Mouse (Mus musculus): ENCODE results near the gene Fgf3. TPM values are rescaled to one million over a fixed set of nuclear protein-coding genes. Genes with fewer than 3 reads are reported as not detected.

Fgf3 gene
- polyA plus RNA-seq, 1 experiment from 2014 or later, result 16.7 TPM

DNA sequence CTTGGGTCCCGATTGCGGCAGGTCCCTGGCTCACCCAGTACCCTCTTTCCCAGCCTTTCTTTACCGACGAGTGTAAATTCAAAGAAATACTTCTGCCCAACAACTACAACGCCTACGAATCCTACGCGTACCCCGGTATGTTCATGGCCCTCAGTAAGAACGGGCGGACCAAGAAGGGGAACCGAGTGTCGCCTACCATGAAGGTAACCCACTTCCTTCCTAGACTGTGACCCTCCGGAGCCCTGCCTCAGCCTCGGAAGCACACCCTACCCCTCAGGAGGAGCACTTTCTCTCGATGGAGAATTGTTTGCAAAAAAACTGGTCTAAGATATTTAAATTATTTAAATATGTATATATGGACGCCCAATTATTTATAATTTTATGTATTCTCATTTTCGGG, 24.8 kb downstream of the Fgf3 start:
- peaks cover 11% of the 10 kb centered on the region; the same call in 1 of the 2 replicates for H3K4me1 ChIP-seq (ENCODE audit: control insufficient read depth, insufficient read depth, low read length)
- ATAC-seq (ENCODE audit: low FRiP score, low TSS enrichment) (no peak), DNase-seq (no peak)
- no peak overlapping the region for H3K4me2 ChIP-seq (ENCODE audit: low read length)
- H3K27me3 ChIP-seq (ENCODE audit: control insufficient read depth, insufficient read depth, low read length), result peaks cover 64% of the 10 kb centered on the region
- H3K4me3 ChIP-seq (replicated peaks; ENCODE audit: low read depth, low read length), result no peak overlapping the region
- no peak overlapping the region for H3K27ac ChIP-seq (replicated peaks; ENCODE audit: low read depth, low read length)
- no peaks in the 10 kb centered on the region for H3K9me3 ChIP-seq (ENCODE audit: control insufficient read depth, low read length)
- WGBS, result 3% methylated on average over 18 of the region's 18 CpGs
- H3K9ac ChIP-seq (replicated peaks; ENCODE audit: low read length), result no peak overlapping the region
- H3K36me3 ChIP-seq (ENCODE audit: control insufficient read depth, insufficient read depth, low read length), result no peaks in the 10 kb centered on the region

DNA sequence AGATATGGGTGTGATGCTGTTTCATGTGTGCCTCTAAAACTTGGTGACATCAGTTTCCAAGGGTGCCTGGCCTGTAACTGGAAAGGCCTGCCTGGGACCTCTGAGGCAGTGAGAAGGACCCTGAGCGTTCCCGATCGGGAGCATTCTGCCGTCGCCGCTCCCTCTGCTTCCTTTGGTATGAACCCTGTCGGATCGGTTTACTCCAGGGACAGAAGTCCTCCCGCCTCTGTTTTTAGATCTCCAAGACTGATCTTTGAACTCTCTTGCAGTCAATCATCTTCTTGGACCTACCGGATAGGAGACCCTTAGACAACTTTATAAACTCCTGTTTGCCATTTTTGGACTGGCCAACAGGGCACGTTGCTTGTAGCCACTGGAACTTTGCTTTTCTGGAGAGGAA, 25.3 kb downstream of the Fgf3 start:
- no peak overlapping the region for H3K9ac ChIP-seq (replicated peaks; ENCODE audit: low read length)
- H3K27me3 ChIP-seq (ENCODE audit: control insufficient read depth, insufficient read depth, low read length), result peaks cover 64% of the 10 kb centered on the region
- no peaks in the 10 kb centered on the region for H3K36me3 ChIP-seq (ENCODE audit: control insufficient read depth, insufficient read depth, low read length)
- DNase-seq, result no peak
- ATAC-seq (ENCODE audit: low FRiP score, low TSS enrichment), result no peak
- H3K4me3 ChIP-seq (replicated peaks; ENCODE audit: low read depth, low read length), result no peak overlapping the region
- no peak overlapping the region for H3K27ac ChIP-seq (replicated peaks; ENCODE audit: low read depth, low read length)
- no peaks in the 10 kb centered on the region for H3K9me3 ChIP-seq (ENCODE audit: control insufficient read depth, low read length)
- 4% methylated on average over 11 of the region's 11 CpGs for WGBS
- H3K4me2 ChIP-seq (ENCODE audit: low read length), result no peak overlapping the region
- peaks cover 11% of the 10 kb centered on the region; the same call in 1 of the 2 replicates for H3K4me1 ChIP-seq (ENCODE audit: control insufficient read depth, insufficient read depth, low read length)

DNA sequence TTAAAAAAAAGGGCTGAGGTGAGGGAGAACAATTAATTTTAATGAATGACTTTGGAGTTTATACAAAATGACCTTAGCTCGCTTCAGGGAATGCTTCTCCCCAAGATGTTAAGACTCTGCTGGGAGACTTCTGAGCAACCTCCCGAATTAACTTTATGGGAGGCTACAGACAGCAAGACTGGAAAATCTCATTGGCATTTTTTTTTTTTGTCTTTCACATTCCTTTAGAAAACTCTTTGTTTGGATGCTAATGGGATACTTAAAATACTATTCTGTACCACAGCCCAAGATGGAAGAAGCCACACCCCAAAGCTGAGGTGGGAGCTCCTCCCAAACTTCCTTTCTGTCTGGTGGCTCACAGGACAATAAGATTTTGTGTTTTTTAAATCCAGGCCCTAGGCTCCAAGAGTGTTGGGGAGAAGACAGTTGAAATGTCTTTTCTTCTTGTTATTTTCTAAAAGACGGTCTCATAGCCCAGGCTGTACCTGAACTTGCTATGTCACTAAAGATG, 26.3 kb downstream of the Fgf3 start:
- H3K27ac ChIP-seq (replicated peaks; ENCODE audit: low read depth, low read length), result no peak overlapping the region
- H3K9ac ChIP-seq (replicated peaks; ENCODE audit: low read length), result no peak overlapping the region
- ATAC-seq (ENCODE audit: low FRiP score, low TSS enrichment), result no peak
- peaks cover 64% of the 10 kb centered on the region for H3K27me3 ChIP-seq (ENCODE audit: control insufficient read depth, insufficient read depth, low read length)
- H3K4me3 ChIP-seq (replicated peaks; ENCODE audit: low read depth, low read length), result no peak overlapping the region
- no peaks in the 10 kb centered on the region for H3K9me3 ChIP-seq (ENCODE audit: control insufficient read depth, low read length)
- H3K4me1 ChIP-seq (ENCODE audit: control insufficient read depth, insufficient read depth, low read length), result peaks cover 11% of the 10 kb centered on the region; the same call in 1 of the 2 replicates
- H3K36me3 ChIP-seq (ENCODE audit: control insufficient read depth, insufficient read depth, low read length), result no peaks in the 10 kb centered on the region
- H3K4me2 ChIP-seq (ENCODE audit: low read length), result no peak overlapping the region
- no peak for DNase-seq
- 46% methylated on average over 3 of the region's 3 CpGs for WGBS

DNA sequence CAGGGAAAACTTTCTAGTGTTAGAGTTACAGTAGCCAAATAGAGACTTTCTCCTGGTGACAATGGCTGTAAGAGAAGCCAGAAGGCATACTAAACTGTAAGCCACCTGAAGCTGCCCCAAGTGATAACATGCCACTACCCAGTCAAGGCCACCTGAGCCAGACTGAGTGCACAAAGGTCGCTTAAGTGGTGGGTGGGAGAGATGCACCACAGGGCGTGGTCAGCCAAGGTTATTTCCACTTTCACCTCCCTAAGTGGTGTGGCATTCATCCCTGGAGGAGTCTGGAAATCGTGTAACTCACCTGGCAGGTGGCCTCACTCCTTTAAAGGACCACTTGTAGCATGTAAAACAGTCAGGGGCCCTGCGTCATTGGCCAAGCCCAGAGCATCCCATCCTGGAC, 29.3 kb downstream of the Fgf3 start:
- Histone ChIP-seq H3K4me2 (ENCODE audit: low read length) (no peak overlapping the region), H3K4me1 (ENCODE audit: control insufficient read depth, insufficient read depth, low read length) (no peaks in the 10 kb centered on the region), H3K9me3 (ENCODE audit: control insufficient read depth, low read length) (no peaks in the 10 kb centered on the region), H3K4me3 (replicated peaks; ENCODE audit: low read depth, low read length) (no peak overlapping the region), H3K27ac (replicated peaks; ENCODE audit: low read depth, low read length) (no peak overlapping the region), H3K27me3 (ENCODE audit: control insufficient read depth, insufficient read depth, low read length) (peaks cover 34% of the 10 kb centered on the region), H3K36me3 (ENCODE audit: control insufficient read depth, insufficient read depth, low read length) (no peaks in the 10 kb centered on the region), H3K9ac (replicated peaks; ENCODE audit: low read length) (no peak overlapping the region)
- WGBS, result 70% methylated on average over 4 of the region's 4 CpGs
- no peak for DNase-seq
- ATAC-seq (ENCODE audit: low FRiP score, low TSS enrichment), result no peak

DNA sequence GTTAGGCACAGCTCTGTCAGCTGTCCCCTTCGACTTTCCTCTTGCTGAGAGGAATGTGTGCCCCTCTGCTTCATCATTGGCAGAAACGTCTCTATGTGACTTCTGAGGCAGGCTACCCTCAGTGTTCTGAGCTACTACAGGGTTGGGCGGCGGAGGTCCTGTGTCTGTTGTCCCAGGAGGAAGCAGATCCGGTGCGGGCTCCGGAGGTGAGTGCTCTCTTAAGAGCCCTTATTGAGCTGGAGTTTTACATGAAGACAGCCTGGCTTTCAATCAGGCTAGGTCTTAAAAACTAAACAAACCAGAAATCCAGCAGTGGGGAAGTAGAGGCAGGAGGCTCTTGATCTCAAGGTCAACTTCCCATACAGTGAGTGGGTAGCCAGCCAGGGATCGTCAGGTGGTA, 29.7 kb downstream of the Fgf3 start:
- WGBS, result 84% methylated on average over 8 of the region's 8 CpGs

DNA sequence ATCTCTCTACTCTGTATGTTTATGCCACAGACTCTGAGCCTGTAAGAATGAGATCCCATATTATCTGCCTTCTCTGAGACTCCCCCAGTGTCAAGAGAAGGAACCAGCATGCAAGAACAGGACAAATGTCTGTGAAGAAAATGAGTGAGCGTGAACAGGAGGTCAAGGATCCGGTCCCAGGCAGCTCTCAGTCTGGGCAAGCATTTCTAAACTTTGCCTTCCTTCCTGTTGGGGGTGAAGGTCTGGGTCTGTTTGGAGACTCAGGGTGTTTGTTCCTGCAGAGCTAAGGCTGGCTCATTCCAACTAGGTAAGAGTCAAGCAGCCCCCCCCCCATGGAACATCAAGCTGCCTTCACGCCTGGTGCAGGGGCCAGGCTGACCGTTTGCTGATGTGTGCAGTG, 34.5 kb downstream of the Fgf3 start:
- Histone ChIP-seq H3K36me3 (ENCODE audit: control insufficient read depth, insufficient read depth, low read length) (no peaks in the 10 kb centered on the region), H3K27ac (replicated peaks; ENCODE audit: low read depth, low read length) (no peak overlapping the region), H3K4me2 (ENCODE audit: low read length) (no peak overlapping the region), H3K27me3 (ENCODE audit: control insufficient read depth, insufficient read depth, low read length) (no peaks in the 10 kb centered on the region), H3K9ac (replicated peaks; ENCODE audit: low read length) (no peak overlapping the region), H3K4me3 (replicated peaks; ENCODE audit: low read depth, low read length) (no peak overlapping the region), H3K9me3 (ENCODE audit: control insufficient read depth, low read length) (no peaks in the 10 kb centered on the region), H3K4me1 (ENCODE audit: control insufficient read depth, insufficient read depth, low read length) (no peaks in the 10 kb centered on the region)
- WGBS, result 65% methylated on average over 4 of the region's 4 CpGs
- no peak for ATAC-seq (ENCODE audit: low FRiP score, low TSS enrichment)
- no peak for DNase-seq

More for the DNA sequence above, 29.7 kb downstream of the Fgf3 start:
- no peak overlapping the region for H3K27ac ChIP-seq (replicated peaks; ENCODE audit: low read depth, low read length)
- DNase-seq (no peak), ATAC-seq (ENCODE audit: low FRiP score, low TSS enrichment) (no peak)
- peaks cover 30% of the 10 kb centered on the region for H3K27me3 ChIP-seq (ENCODE audit: control insufficient read depth, insufficient read depth, low read length)
- no peaks in the 10 kb centered on the region for H3K9me3 ChIP-seq (ENCODE audit: control insufficient read depth, low read length)
- H3K4me3 ChIP-seq (replicated peaks; ENCODE audit: low read depth, low read length), result no peak overlapping the region
- H3K36me3 ChIP-seq (ENCODE audit: control insufficient read depth, insufficient read depth, low read length), result no peaks in the 10 kb centered on the region
- H3K4me1 ChIP-seq (ENCODE audit: control insufficient read depth, insufficient read depth, low read length), result no peaks in the 10 kb centered on the region
- H3K9ac ChIP-seq (replicated peaks; ENCODE audit: low read length), result no peak overlapping the region
- H3K4me2 ChIP-seq (ENCODE audit: low read length), result no peak overlapping the region

DNA sequence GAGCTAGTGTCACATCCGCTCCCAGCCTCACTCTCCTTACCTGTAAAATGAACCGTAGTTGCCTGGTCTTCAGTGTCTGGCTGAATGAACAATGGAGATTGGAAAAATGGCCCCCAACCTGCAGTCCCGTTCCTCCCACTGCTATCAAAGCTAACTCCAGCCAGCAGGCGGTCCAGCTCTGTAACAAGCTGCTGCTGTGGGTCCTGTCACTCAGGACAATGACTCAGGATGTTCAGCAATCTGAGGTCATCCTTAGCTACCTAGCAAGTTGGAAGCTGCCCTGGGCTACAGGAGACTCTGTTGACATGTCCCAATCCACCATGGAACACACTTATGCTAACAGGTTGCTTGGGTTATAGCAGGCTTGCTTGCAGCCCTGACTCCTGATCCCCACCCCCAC, 35.3 kb downstream of the Fgf3 start:
- 65% methylated on average over 4 of the region's 4 CpGs for WGBS
- Histone ChIP-seq H3K27ac (replicated peaks; ENCODE audit: low read depth, low read length) (no peak overlapping the region), H3K4me3 (replicated peaks; ENCODE audit: low read depth, low read length) (no peak overlapping the region), H3K9me3 (ENCODE audit: control insufficient read depth, low read length) (no peaks in the 10 kb centered on the region), H3K9ac (replicated peaks; ENCODE audit: low read length) (no peak overlapping the region), H3K36me3 (ENCODE audit: control insufficient read depth, insufficient read depth, low read length) (no peaks in the 10 kb centered on the region), H3K4me2 (ENCODE audit: low read length) (no peak overlapping the region), H3K4me1 (ENCODE audit: control insufficient read depth, insufficient read depth, low read length) (no peaks in the 10 kb centered on the region), H3K27me3 (ENCODE audit: control insufficient read depth, insufficient read depth, low read length) (no peaks in the 10 kb centered on the region)
- no peak for DNase-seq
- no peak for ATAC-seq (ENCODE audit: low FRiP score, low TSS enrichment)

DNA sequence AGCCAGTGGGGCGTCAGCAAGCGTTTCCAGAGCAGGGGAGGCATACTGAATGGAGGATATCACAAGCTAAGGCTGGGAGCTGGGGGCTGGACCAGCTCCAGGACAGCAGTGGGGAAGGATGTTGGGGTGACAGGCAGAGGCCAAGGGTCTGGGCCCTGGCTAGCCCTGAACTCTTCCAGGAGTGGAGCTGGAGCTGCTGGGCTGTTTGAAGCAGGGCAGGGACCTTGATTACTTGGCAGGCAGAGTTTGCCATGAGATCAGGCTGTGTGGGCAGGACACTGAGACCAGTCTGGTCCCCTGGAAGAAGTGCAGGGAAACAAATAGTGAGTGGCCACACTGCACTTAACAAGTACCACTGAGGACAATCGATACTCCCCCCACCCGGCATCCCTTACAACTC, 36.3 kb downstream of the Fgf3 start:
- no peak for DNase-seq
- no peak overlapping the region for H3K27ac ChIP-seq (replicated peaks; ENCODE audit: low read depth, low read length)
- H3K9ac ChIP-seq (replicated peaks; ENCODE audit: low read length), result no peak overlapping the region
- 61% methylated on average over 4 of the region's 4 CpGs for WGBS
- H3K36me3 ChIP-seq (ENCODE audit: control insufficient read depth, insufficient read depth, low read length), result no peaks in the 10 kb centered on the region
- no peak overlapping the region for H3K4me2 ChIP-seq (ENCODE audit: low read length)
- no peak for ATAC-seq (ENCODE audit: low FRiP score, low TSS enrichment)
- no peaks in the 10 kb centered on the region for H3K9me3 ChIP-seq (ENCODE audit: control insufficient read depth, low read length)
- no peaks in the 10 kb centered on the region for H3K27me3 ChIP-seq (ENCODE audit: control insufficient read depth, insufficient read depth, low read length)
- H3K4me3 ChIP-seq (replicated peaks; ENCODE audit: low read depth, low read length), result no peak overlapping the region
- no peaks in the 10 kb centered on the region for H3K4me1 ChIP-seq (ENCODE audit: control insufficient read depth, insufficient read depth, low read length)

DNA sequence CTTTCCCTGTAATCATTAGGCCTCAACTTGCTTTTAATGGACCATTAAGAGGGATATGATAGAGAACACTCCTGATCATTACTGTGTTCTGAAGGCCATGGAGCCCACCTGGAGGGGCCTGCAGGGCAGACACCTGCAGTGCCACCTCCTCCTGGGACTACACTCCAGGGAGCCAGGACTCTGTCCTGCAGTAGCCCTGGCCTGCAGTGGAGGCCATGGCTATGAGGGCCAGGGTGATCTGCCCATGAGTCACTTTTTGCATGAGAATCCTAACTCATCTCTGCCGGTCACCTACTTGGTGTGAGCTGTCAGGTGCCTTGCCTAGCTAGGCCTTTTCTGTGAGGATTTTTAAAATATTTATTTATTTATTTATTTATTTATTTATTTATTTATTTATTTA, 40.5 kb downstream of the Fgf3 start:
- Histone ChIP-seq H3K27ac (replicated peaks; ENCODE audit: low read depth, low read length) (no peak overlapping the region), H3K9ac (replicated peaks; ENCODE audit: low read length) (no peak overlapping the region), H3K4me2 (ENCODE audit: low read length) (no peak overlapping the region), H3K27me3 (ENCODE audit: control insufficient read depth, insufficient read depth, low read length) (no peaks in the 10 kb centered on the region), H3K36me3 (ENCODE audit: control insufficient read depth, insufficient read depth, low read length) (no peaks in the 10 kb centered on the region), H3K4me1 (ENCODE audit: control insufficient read depth, insufficient read depth, low read length) (no peaks in the 10 kb centered on the region), H3K4me3 (replicated peaks; ENCODE audit: low read depth, low read length) (no peak overlapping the region), H3K9me3 (ENCODE audit: control insufficient read depth, low read length) (no peaks in the 10 kb centered on the region)
- WGBS, result 100% methylated on average over 1 of the region's 1 CpGs
- no peak for ATAC-seq (ENCODE audit: low FRiP score, low TSS enrichment)
- DNase-seq, result no peak
